Mouse (Mus musculus) CD4-positive naive resting alpha-beta T cell, adult 57 days (primary cell): ENCODE results near the gene Tead2. TPM values are rescaled to one million over a fixed set of nuclear protein-coding genes. Genes with fewer than 3 reads are reported as not detected.

ENCODE experiments used
- total RNA-seq: library from RNA; stranded (reverse); gene quantifications from one replicate; pipeline ENCODE4 v1.2.4, GENCODE M21; 2023

The Tead2 gene
- not detected for total RNA-seq

DNA sequence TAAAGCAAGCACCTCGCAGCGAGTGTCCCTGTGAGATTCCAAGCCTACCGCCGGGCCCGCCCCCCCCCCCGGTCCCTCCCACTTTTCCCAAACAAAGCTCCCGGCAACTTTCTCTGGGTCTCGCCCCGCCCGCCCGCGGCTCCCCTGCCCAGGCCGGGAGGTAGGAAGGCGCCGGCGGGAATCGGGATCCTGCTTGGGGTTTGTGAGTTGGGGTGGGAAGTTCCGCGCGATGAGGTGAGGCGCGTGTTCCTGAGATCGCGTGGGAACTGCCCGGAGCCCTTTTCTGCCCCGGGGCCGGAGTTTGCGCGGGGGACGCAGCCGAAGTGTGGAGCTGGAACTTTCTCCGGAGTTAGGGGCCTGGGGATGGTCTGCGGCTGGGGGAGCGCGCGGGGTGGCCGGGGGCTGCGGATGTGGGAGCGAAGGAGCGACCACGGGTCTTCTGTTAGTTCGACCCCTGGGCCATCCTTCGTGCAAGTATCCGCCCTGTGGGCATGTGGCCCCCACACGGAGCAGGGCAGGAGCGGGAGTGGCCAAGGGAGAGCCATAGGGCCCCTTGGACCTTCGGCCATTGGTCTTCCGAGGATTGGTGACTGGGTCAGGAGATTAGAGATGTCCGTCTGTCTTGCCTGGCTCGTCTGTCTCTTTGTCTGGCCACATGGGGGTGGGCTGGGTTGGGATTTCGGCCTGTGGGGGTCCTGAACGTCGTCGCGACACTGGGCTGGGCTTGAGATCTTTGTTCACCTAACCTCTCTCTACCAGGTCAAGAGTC lies at the start of gene Tead2:
Tead2 (plus strand) TSS at position 81 of the 769 bp plus-strand sequence.

DNA sequence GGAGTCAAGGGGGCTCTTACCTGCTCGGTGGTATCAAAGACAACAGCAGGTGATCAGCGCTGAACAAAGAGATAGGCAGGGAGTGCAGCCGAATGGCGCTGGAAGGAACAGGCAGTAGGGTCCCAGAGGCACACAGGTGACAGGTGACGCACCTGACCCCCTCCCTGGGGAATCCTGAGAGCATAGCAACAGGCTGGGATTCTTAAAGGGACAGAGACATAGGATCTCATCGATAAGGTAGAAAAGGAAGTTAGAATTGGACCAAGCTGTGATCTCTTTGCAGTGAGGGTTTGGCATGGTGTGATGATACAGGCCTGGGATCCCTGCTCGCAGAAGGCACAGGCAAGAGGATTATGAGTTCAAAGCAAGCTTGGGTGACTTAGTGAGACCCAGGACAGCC lies 36.1 kb upstream of the Tead2 start, which contains the start of gene Gfy:
Gfy (minus strand) TSS at position 101 of the 400 bp plus-strand sequence.

DNA sequence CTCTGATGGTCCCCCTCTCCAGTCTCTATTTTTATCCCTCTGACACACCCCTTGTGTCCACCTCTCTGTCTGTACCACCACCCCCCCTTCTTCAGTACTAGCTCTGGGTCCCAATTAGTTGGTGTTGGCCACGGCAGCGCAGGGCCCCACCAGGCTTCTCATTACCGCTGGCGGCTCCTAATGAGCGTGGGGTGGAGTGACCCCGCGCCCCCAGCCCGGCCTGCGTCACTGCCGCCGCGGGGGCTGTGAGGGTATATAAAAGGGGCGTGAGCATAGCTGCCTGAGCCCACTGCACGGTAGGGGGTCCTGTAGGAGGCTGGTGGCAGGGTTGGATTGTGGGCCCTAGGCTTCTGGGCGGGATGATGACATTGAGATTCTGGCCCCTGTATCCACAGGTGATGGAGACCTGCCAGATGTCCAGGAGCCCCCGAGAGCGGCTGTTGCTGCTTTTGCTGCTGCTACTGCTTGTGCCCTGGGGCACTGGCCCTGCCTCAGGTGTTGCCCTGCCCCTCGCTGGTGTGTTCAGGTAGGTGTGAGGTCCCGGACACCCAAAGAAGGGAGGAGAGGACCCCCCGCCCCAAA lies 34.6 kb upstream of the Tead2 start, which contains the start of gene Pth2:
Pth2 (plus strand) TSS at position 100 of the 582 bp plus-strand sequence.

DNA sequence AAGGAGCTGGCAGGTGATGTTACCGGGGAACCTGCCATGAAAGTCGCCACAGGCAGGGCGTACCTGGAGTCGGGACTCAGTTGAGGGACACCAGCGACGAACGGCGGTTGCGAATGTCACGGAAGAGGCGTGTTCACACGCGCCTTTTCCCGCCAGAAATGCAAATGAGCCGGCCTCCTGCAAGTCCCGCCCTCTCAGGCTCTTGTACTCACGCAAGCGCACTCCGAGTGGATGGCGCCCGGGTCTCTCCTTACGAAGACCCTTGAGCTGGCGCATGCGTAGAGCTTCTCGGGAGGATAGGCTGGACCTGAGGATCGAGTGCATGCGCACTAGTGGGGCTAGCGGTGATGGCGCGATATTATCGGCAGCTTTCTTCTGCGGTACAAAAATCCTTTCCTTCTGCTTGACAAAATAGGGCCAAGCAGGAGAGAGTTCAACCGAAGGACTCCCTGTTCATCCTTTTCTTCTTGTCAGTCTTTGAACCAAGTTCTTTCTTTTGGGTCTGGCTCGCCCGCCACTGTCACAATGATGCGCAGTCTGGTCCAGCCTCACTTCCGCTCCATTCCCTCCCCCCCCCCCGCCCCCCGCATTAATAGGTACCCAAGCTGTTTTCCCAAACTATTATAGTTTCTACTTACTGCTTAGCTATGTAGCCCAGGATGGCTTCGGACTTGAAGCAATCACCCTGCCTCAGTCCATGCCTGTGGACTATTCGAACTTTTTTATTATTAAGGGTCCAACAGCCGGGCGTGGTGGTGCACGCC lies 11.0 kb upstream of the Tead2 start, which contains the start of gene Ccdc155:
Ccdc155 (minus strand) TSS at position 513 of the 764 bp plus-strand sequence.

DNA sequence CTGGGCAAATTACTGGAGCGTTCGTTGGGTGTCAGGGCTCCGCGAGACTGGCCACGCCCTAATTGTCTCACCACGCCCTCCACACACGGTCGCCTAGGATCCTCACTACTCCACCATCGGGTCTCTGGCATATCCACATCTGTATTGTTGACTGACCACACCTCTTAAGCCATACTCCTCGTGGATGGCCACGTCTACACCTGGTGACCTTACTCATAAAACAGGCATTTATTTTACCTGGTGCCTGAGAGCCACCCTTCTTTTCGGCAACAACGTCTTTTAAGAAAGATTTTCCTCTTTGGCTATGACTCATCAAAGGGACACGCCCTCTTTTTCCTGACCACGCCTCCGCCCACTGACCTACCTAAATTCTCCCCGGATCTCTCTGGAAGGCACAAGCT lies 3.7 kb upstream of the Tead2 start, which contains the start of gene Dkkl1:
Dkkl1 (minus strand) TSS at position 297 of the 401 bp plus-strand sequence.

DNA sequence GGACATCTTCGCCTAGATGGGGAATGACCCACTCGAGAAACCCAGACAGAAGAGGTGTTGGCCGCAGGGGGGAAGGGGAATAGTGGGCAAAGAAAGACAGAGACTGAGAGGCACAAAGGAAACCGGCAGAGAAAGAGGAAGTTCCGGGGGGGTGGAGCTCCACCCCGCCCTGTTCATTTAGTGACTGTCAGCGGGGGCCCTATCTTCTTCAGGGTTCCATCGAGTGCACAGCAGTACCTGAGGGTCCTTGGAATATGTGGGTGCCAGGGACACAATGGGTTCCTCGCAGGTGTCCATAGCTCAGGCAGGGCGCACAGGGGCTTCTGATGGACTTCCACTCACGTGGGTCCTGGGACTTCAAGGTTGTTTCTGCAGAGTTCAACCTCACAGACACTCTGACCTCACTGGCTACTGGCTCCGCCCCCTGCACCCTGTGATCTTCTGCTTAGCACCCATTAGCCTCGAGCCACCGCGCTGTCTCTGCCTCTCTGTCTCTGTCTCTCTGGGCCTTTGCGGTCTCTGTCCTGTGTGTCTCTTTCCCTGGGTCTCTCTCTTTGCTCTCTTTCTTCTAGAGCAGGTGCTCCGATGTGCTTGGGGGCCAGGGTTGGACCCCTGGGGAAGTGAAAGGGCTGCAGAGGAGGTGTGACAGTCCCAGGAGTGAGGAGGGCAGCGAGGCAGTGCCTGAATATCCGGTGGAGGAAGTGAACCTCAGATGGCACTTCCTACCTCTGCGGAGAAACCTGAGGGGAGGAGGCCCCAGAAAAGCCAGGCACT lies 23.4 kb downstream of the Tead2 start, which contains the start of gene Cd37:
Cd37 (minus strand) TSS at position 393 of the 774 bp plus-strand sequence.

DNA sequence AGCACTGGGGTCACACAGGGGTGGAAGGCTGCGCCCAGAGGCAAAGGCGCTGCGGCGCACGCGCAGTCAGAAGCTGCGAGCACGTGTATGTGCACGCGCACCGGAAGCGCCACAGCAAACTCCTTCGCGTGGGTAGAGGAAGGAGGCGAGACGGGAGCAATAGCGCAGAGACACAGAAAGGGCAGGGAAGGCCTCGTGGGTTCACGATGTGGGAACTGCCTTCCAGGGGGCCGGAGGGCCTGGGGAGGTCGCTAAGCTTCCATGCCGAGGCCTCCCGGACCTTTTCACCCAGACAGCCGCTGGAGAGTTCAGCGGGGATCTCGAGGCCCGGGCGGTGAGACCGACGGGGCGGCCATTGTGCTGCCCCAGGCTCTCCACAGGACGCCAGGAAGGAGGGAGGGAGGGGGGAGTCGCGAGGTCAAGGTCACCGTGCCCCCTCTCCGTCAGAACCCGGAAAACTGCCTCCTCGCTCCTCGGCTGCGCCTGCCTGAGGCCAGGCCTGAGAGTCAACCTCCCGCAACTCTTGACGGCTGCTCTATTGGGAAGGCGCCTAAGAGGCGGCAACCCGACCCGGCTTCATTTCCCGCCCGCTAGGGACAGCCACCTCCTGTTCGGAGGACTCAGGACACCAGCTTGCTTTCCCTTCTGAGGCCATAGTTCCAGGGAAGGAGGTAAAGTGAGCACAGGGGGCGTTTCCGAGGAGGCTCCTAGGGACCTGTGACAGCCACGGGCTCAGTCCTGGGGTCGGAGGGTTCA lies 25.3 kb downstream of the Tead2 start, which contains the start of gene Slc6a16:
Slc6a16 (plus strand) TSS at position 453 of the 756 bp plus-strand sequence.

DNA sequence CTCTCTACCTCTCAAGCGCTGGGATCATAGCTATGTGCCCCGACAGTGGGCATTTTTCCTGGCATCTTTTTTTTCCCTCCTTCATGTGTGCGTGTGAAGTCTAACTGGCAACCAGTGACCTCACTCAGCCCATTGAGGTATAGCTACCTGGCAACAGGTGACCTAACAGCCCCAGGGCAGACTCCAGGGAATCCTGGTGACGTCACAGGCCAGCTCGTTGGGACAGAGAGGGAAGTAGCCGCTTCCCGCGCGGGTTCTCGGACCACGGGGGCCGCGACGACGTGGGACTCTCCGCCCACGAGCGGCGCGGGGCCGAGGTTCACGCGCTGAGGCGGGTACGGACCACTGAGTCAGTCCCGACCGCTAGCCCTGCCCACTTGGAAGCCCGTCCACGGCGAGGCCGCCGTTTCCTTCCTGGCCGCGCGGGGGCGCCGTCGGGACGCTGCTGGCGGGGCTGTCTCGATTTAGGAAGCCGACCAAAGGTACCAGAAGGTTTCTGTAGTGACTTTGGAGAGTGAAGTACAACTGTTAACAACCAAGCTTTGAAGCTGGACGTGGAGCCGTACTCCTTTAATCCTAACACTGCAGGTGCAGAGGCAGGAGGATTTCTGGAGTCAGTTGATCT lies 61.7 kb downstream of the Tead2 start, which contains the start of gene Slc6a21:
Slc6a21 (plus strand) TSS at position 378 of the 625 bp plus-strand sequence.

Other genes with a start within 250 kb of the Tead2 start
- 0.18 TPM for gene Cpt1c, start 240.9 kb upstream of the Tead2 start, total RNA-seq
- 153 TPM for gene Prmt1, start 229.2 kb upstream of the Tead2 start, total RNA-seq
- 157 TPM for gene Irf3, start 218.1 kb upstream of the Tead2 start, total RNA-seq
- gene Bcl2l12, start 217.0 kb upstream of the Tead2 start, total RNA-seq = 19.6 TPM
- 83.6 TPM for gene Scaf1, start 199.4 kb upstream of the Tead2 start, total RNA-seq
- gene Rras, start 197.8 kb upstream of the Tead2 start, total RNA-seq = 10.3 TPM
- 75.1 TPM for gene Prr12, start 162.9 kb upstream of the Tead2 start, total RNA-seq
- gene Nosip, start 153.3 kb upstream of the Tead2 start, total RNA-seq = 61.3 TPM
- gene Prrg2, start 153.1 kb upstream of the Tead2 start, total RNA-seq = 0.95 TPM
- 6.1 TPM for gene Rcn3, start 123.5 kb upstream of the Tead2 start, total RNA-seq
- 22.7 TPM for gene Fcgrt, start 111.9 kb upstream of the Tead2 start, total RNA-seq
- gene Rps11, start 91.3 kb upstream of the Tead2 start, total RNA-seq = 3,211 TPM
- gene Rpl13a, start 87.0 kb upstream of the Tead2 start, total RNA-seq = 5,433 TPM
- not detected for gene Gm45713, start 79.5 kb upstream of the Tead2 start, total RNA-seq
- 299 TPM for gene Flt3l, start 79.3 kb upstream of the Tead2 start, total RNA-seq
- gene Pih1d1, start 61.5 kb upstream of the Tead2 start, total RNA-seq = 38.5 TPM
- 61.5 TPM for gene Aldh16a1, start 61.2 kb upstream of the Tead2 start, total RNA-seq
- gene Slc17a7, start 51.8 kb upstream of the Tead2 start, total RNA-seq = not detected
- gene Gfy, start 36.2 kb upstream of the Tead2 start, total RNA-seq = not detected
- gene Pth2, start 34.8 kb upstream of the Tead2 start, total RNA-seq = not detected
- not detected for gene Ccdc155, start 10.9 kb upstream of the Tead2 start, total RNA-seq
- not detected for gene Dkkl1, start 3.6 kb upstream of the Tead2 start, total RNA-seq
- gene Cd37, start 23.4 kb downstream of the Tead2 start, total RNA-seq = 346 TPM
- gene Slc6a16, start 25.3 kb downstream of the Tead2 start, total RNA-seq = not detected
- not detected for gene Slc6a21, start 61.8 kb downstream of the Tead2 start, total RNA-seq
- gene Trpm4, start 118.0 kb downstream of the Tead2 start, total RNA-seq = 10.0 TPM
- gene Hrc, start 119.5 kb downstream of the Tead2 start, total RNA-seq = not detected
- 0.47 TPM for gene Ppfia3, start 151.3 kb downstream of the Tead2 start, total RNA-seq
- gene Lin7b, start 154.8 kb downstream of the Tead2 start, total RNA-seq = 2.6 TPM
- gene Snrnp70, start 180.0 kb downstream of the Tead2 start, total RNA-seq = 701 TPM
- not detected for gene Kcna7, start 189.9 kb downstream of the Tead2 start, total RNA-seq
- gene Ntf5, start 197.9 kb downstream of the Tead2 start, total RNA-seq = not detected
- not detected for gene Lhb, start 205.1 kb downstream of the Tead2 start, total RNA-seq
- gene Gys1, start 219.1 kb downstream of the Tead2 start, total RNA-seq = 5.9 TPM
- gene Ruvbl2, start 222.3 kb downstream of the Tead2 start, total RNA-seq = 50.8 TPM
- 537 TPM for gene Ftl1, start 244.1 kb downstream of the Tead2 start, total RNA-seq